Mouse (Mus musculus) frontal cortex, adult 2 months (tissue): ENCODE data around the gene Tmem38b. TPM values are rescaled to one million over a fixed set of nuclear protein-coding genes. Genes with fewer than 3 reads are reported as not detected.
A peak's percentile ranks its signal among the peaks of the same experiment; 100 is the strongest.

Source experiments
- DNase-seq, 2 experiments: peaks; one replicate each; pipeline ENCODE4 v3.0.0; 2022; ENCODE audit warnings: low spot score in 1 of 2; ENCODE audit errors: extremely low spot score in 1 of 2
- polyA plus RNA-seq: library from polyadenylated mRNA; depleted of rRNA; stranded (reverse); fragments of >200 nt; gene quantifications from 2 replicates; pipeline ENCODE4 v1.2.3, GENCODE M21; 2012; rRNA removed

Gene Tmem38b
- polyA plus RNA-seq, 1 experiment, result 8.6 TPM

DNA sequence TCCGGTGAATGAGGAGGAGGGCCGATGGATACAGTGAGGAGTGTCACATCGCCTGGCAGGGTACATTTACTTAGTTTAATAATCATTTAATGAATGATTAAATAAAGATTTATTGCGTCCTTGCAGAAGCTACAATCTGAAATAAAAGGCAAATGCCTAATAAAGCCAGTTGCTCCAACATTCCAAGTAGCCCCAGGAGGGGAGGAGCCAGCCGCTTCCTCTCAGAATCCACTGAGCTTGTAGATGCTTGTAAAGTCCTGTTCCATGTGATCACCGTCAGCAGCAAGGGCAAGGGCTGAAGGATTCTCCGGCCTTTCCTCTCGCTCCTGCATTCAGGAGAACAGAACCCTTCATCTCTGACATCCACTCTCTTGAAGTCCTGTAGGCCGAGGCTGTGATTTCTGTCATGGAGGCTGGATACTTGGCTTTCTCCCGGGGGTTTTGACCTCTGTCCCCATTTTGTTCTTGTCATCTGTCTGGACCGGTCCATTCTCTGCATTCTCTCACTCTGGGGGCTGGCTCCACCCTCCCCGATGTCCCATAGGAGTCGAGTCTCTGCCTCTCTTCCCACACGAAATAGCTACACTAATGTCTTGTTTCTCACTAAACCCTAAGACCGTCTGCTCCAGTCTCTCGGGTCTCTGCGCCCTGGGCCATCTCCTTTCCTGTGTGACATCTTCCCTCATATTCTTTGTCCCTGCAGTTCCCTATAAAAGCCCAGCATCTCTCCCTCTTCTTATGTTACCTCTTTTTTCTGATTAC, 57.3 kb downstream of the Tmem38b start:
- no peak for DNase-seq

GRCm38 (mm10) chr4:53884351-53885245, 58.8 kb downstream of the Tmem38b start:
- peak in 1 of 2 experiments; percentile 77 for DNase-seq

GRCm38 (mm10) chr4:53886342-53887088, 60.7 kb downstream of the Tmem38b start:
- DNase-seq, result no peak

- DNase-seq, result no peak
Observed at GRCm38 (mm10) chr4:53895335-53895734, 69.5 kb downstream of the Tmem38b start.

DNA sequence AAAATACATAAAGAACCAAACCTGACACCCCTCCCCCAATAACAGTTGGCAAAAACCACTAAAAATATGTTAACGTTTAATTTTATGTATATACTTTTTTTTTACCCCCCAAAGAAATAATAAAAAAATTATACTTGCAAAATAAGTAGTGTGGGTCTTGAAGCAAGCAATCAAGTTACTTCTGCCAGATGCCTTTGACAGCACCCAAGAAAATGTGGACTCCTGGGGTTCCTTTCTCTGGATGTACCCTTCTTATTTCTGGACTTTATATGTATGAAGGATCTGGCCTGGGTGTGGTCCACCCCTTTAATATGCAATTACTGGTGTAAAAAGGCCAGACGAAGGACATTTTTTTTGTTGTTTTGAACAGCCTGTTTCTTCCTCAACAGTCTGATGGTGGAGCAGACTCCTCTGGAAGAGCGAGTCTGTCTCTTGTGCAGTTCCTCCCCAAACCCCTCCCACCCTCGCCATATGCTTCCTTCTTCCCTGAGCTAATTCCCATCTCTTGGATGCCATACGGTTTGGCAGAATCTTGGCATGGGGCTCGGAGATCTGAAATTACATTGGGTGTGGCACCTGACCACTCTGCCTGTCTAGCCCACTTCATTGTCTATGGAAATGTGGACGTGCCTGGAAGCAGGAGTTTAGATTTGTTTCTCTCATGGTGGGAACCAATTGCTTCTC, 70.4 kb downstream of the Tmem38b start:
- DNase-seq, result no peak

GRCm38 (mm10) chr4:53900386-53900971, 74.6 kb downstream of the Tmem38b start:
- DNase-seq, result no peak

GRCm38 (mm10) chr4:53904335-53904734, 78.5 kb downstream of the Tmem38b start:
- no peak for DNase-seq

- no peak for DNase-seq
Observed at GRCm38 (mm10) chr4:53905537-53905936, 79.7 kb downstream of the Tmem38b start.

GRCm38 (mm10) chr4:53907071-53907470, 81.2 kb downstream of the Tmem38b start:
- DNase-seq, result no peak

Other genes with a start within 250 kb of the Tmem38b start
- 12.0 and 12.9 TPM in 2 replicates for gene Fsd1l, start 194.6 kb upstream of the Tmem38b start, polyA plus RNA-seq
- gene Fktn, start 112.0 kb upstream of the Tmem38b start, polyA plus RNA-seq, result 20.7 and 20.9 TPM in 2 replicates
- gene Tal2, start 46.3 kb upstream of the Tmem38b start, polyA plus RNA-seq, result 0.15 and 0.24 TPM in 2 replicates